Mouse (Mus musculus) neural tube, embryonic 10.5 days (tissue): Measurements from ENCODE around the gene Phf23.
A peak's percentile ranks its signal among the peaks of the same experiment; 100 is the strongest.
"Not testable (repeated sequence)": the region's sequence is repeated elsewhere in the genome, so short reads cannot be mapped to it uniquely, and the experiment has no call there.

Experiments used
- DNase-seq: peaks from one replicate; pipeline ENCODE4 v3.0.0-alpha.2; 2017; ENCODE audit warnings: low spot score; ENCODE audit errors: extremely low spot score

The Phf23 gene

GRCm38 (mm10) chr11:69995391-69995960 lies at the start of gene Phf23:
Phf23 (plus strand) TSS chr11:69995777.
- DNase-seq: peak; percentile 97

GRCm38 (mm10) chr11:69945997-69946891 lies 49.3 kb upstream of the Phf23 start:
- DNase-seq: no peak

- peak; percentile 53 for DNase-seq
These were observed 48.1 kb upstream of the Phf23 start for GRCm38 (mm10) chr11:69947337-69948065.

GRCm38 (mm10) chr11:69948066-69948762 lies 47.4 kb upstream of the Phf23 start, which contains the start of gene Slc2a4:
Slc2a4 (minus strand) TSS chr11:69948188.
- DNase-seq: peak; percentile 93

- DNase-seq: peak; percentile 91
These were observed 46.8 kb upstream of the Phf23 start for GRCm38 (mm10) chr11:69948763-69949150.

GRCm38 (mm10) chr11:69950807-69951459 lies 44.6 kb upstream of the Phf23 start:
- DNase-seq: no peak

- no peak for DNase-seq
These were observed 43.3 kb upstream of the Phf23 start for GRCm38 (mm10) chr11:69952274-69952673.

GRCm38 (mm10) chr11:69953267-69953915 lies 42.2 kb upstream of the Phf23 start:
- DNase-seq: no peak

GRCm38 (mm10) chr11:69955618-69956017 lies 40.0 kb upstream of the Phf23 start:
- not testable (repeated sequence) for DNase-seq

- no peak for DNase-seq
These were observed 39.4 kb upstream of the Phf23 start for GRCm38 (mm10) chr11:69956218-69956617.

- no peak for DNase-seq
These were observed 35.0 kb upstream of the Phf23 start for GRCm38 (mm10) chr11:69960616-69961015.

GRCm38 (mm10) chr11:69961841-69962240 lies 33.7 kb upstream of the Phf23 start:
- DNase-seq: no peak

GRCm38 (mm10) chr11:69964650-69965270 lies 30.8 kb upstream of the Phf23 start, which contains the start of gene Cldn7:
Cldn7 (plus strand) TSS chr11:69964779.
- DNase-seq: no peak

- DNase-seq: peak; percentile 30
These were observed 30.1 kb upstream of the Phf23 start for GRCm38 (mm10) chr11:69965271-69966005.

GRCm38 (mm10) chr11:69966006-69966859 lies 29.3 kb upstream of the Phf23 start:
- peak; percentile 57 for DNase-seq

- DNase-seq: no peak
These were observed 28.6 kb upstream of the Phf23 start for GRCm38 (mm10) chr11:69966860-69967517.

- DNase-seq: no peak
These were observed 26.8 kb upstream of the Phf23 start for GRCm38 (mm10) chr11:69968793-69969192.

GRCm38 (mm10) chr11:69970222-69970621 lies 25.4 kb upstream of the Phf23 start:
- DNase-seq: no peak
